Mouse (Mus musculus): Measurements from ENCODE around the gene Lingo3. TPM values are rescaled to one million over a fixed set of nuclear protein-coding genes. Genes with fewer than 3 reads are reported as not detected.
"Not testable (repeated sequence)": the region's sequence is repeated elsewhere in the genome, so short reads cannot be mapped to it uniquely, and the experiment has no call there.

The Lingo3 gene
- polyA plus RNA-seq, 1 experiment, result not detected

DNA sequence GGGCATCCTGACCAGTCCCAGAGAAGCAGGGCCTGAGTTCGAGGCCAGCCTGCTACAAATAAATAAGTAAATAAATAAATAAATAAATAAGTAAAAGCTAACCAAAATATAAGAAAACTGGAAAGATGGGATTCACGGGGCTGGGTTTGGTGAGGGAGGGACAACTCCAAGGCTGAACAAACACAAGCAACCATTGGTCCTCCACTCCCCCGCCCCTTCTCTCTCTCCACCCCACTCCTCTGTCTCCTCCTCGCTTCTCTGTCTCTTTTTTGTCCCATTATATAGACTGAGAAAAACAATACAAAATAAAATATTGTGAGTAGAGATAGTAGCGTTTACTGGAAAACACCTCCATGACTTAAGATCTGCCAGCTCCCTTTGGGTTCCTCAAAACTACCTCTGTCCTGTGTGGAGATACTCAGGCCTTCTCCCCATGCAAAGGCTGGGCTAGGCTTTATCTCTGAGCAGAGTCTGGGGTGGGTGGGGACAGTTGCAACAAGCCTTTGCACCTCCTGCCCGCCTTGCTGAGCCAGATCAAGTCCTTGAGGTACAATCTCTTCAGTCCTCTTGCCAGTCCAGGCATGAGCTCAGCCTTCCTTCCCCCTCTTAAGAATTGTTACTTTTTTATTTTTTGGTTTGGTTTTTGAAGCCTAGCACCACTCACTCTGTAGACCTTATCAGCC lies 25.1 kb downstream of the Lingo3 start:
- WGBS, result 63% methylated on average over 6 of the region's 6 CpGs
- no peaks in the 10 kb centered on the region for H3K4me1 ChIP-seq (ENCODE audit: control insufficient read depth, insufficient read depth, low read length)
- no peak overlapping the region for H3K27ac ChIP-seq (ENCODE audit: insufficient read depth, low read depth, low read length)
- no peak for TF ChIP-seq POLR2A (IDR thresholded peaks at IDR 0.05; ENCODE audit: insufficient read depth, low read depth, low read length)
- no peak for TF ChIP-seq CTCF (IDR thresholded peaks at IDR 0.05; ENCODE audit: insufficient read depth, low read depth, low read length)
- no peak overlapping the region for H3K4me3 ChIP-seq (ENCODE audit: insufficient read depth, low read depth, low read length)

GRCm38 (mm10) chr10:80817955-80818354 lies 25.9 kb downstream of the Lingo3 start:
- WGBS, result 83% methylated on average over 7 of the region's 7 CpGs
- not testable (repeated sequence) for H3K27ac ChIP-seq (ENCODE audit: insufficient read depth, low read depth, low read length); H3K4me1 ChIP-seq (ENCODE audit: control insufficient read depth, insufficient read depth, low read length); H3K4me3 ChIP-seq (ENCODE audit: insufficient read depth, low read depth, low read length)

DNA sequence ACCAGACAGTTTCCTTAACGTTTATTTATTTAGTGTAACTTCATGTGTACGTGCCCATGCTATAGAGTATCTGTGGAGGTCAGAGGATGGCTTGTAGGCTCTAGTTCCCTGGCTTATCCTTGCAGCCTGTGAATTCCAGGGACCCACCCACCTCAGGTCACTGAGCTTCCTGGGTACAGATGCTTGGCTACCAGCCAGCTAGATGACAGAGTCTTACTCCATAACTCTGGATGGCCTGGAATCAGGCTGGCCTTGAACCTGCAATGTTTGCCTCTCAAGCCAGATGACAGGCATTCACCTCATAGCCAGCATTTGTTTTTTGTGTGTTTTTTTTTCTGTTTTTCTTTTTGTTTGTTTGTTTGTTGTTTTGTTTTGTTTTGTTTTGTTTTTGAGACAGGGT lies 26.7 kb downstream of the Lingo3 start:
- Histone ChIP-seq H3K4me1 (ENCODE audit: control insufficient read depth, insufficient read depth, low read length) (no peaks in the 10 kb centered on the region), H3K27ac (ENCODE audit: insufficient read depth, low read depth, low read length) (no peak overlapping the region), H3K4me3 (ENCODE audit: insufficient read depth, low read depth, low read length) (no peak overlapping the region)
- WGBS, result 88% methylated on average over 2 of the region's 2 CpGs
- TF ChIP-seq POLR2A (IDR thresholded peaks at IDR 0.05; ENCODE audit: insufficient read depth, low read depth, low read length) (no peak), CTCF (IDR thresholded peaks at IDR 0.05; ENCODE audit: insufficient read depth, low read depth, low read length) (no peak)

DNA sequence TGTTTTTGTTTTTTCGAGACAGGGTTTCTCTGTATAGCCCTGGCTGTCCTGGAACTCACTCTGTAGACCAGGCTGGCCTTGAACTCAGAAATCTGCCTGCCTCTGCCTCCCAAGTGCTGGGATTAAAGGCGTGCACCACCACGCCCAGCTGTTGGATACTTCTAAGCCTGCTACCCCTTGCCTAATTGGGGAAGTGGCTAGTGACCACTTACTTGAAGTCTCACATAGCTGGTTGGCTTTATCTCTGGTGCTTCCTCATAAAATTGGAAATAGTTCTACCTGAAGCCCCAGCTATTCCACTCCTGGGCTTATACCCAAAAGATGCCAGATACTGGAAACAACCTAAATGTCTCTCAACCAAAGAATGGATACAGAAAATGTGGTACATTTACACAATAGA lies 27.5 kb downstream of the Lingo3 start:
- WGBS, result 73% methylated on average over 3 of the region's 3 CpGs
- H3K4me1 ChIP-seq (ENCODE audit: control insufficient read depth, insufficient read depth, low read length); H3K27ac ChIP-seq (ENCODE audit: insufficient read depth, low read depth, low read length); H3K4me3 ChIP-seq (ENCODE audit: insufficient read depth, low read depth, low read length): not testable (repeated sequence)

GRCm38 (mm10) chr10:80814800-80815199 lies 29.0 kb downstream of the Lingo3 start:
- Histone ChIP-seq H3K27ac (ENCODE audit: insufficient read depth, low read depth, low read length) (no peak overlapping the region), H3K4me1 (ENCODE audit: control insufficient read depth, insufficient read depth, low read length) (peaks cover 9% of the 10 kb centered on the region), H3K4me3 (ENCODE audit: insufficient read depth, low read depth, low read length) (no peak overlapping the region)
- TF ChIP-seq POLR2A (IDR thresholded peaks at IDR 0.05; ENCODE audit: insufficient read depth, low read depth, low read length), result no peak
- no peak for TF ChIP-seq CTCF (IDR thresholded peaks at IDR 0.05; ENCODE audit: insufficient read depth, low read depth, low read length)
- 53% methylated on average over 7 of the region's 7 CpGs for WGBS

GRCm38 (mm10) chr10:80813366-80813765 lies 30.5 kb downstream of the Lingo3 start, which contains the start of gene Jsrp1:
TSS of gene Jsrp1 (minus strand) at chr10:80813498.
- no peak for TF ChIP-seq CTCF (IDR thresholded peaks at IDR 0.05; ENCODE audit: insufficient read depth, low read depth, low read length)
- no peak for TF ChIP-seq POLR2A (IDR thresholded peaks at IDR 0.05; ENCODE audit: insufficient read depth, low read depth, low read length)
- WGBS, result 77% methylated on average over 4 of the region's 4 CpGs
- H3K4me3 ChIP-seq (ENCODE audit: insufficient read depth, low read depth, low read length), result no peak within 1 kb of the TSS
- H3K4me1 ChIP-seq (ENCODE audit: control insufficient read depth, insufficient read depth, low read length), result peaks cover 19% of the 10 kb centered on the region
- no peak within 1 kb of the TSS for H3K27ac ChIP-seq (ENCODE audit: insufficient read depth, low read depth, low read length)

- H3K4me1 ChIP-seq (ENCODE audit: control insufficient read depth, insufficient read depth, low read length), result peaks cover 27% of the 10 kb centered on the region
- H3K4me3 ChIP-seq (ENCODE audit: insufficient read depth, low read depth, low read length), result no peak overlapping the region
- TF ChIP-seq CTCF (IDR thresholded peaks at IDR 0.05; ENCODE audit: insufficient read depth, low read depth, low read length) (no peak), POLR2A (IDR thresholded peaks at IDR 0.05; ENCODE audit: insufficient read depth, low read depth, low read length) (no peak)
- no peak overlapping the region for H3K27ac ChIP-seq (ENCODE audit: insufficient read depth, low read depth, low read length)
- WGBS, result 71% methylated on average over 5 of the region's 5 CpGs
Observed at GRCm38 (mm10) chr10:80812391-80813041, 31.3 kb downstream of the Lingo3 start.

GRCm38 (mm10) chr10:80810084-80810483 lies 33.8 kb downstream of the Lingo3 start:
- TF ChIP-seq CTCF (IDR thresholded peaks at IDR 0.05; ENCODE audit: insufficient read depth, low read depth, low read length) (no peak), POLR2A (IDR thresholded peaks at IDR 0.05; ENCODE audit: insufficient read depth, low read depth, low read length) (no peak)
- Histone ChIP-seq H3K4me1 (ENCODE audit: control insufficient read depth, insufficient read depth, low read length) (peaks cover 45% of the 10 kb centered on the region), H3K4me3 (ENCODE audit: insufficient read depth, low read depth, low read length) (no peak overlapping the region), H3K27ac (ENCODE audit: insufficient read depth, low read depth, low read length) (no peak overlapping the region)
- WGBS, result 10% methylated on average over 20 of the region's 20 CpGs

GRCm38 (mm10) chr10:80808985-80809632 lies 34.7 kb downstream of the Lingo3 start:
- H3K4me1 ChIP-seq (ENCODE audit: control insufficient read depth, insufficient read depth, low read length), result peaks cover 45% of the 10 kb centered on the region
- no peak for TF ChIP-seq CTCF (IDR thresholded peaks at IDR 0.05; ENCODE audit: insufficient read depth, low read depth, low read length)
- no peak for TF ChIP-seq POLR2A (IDR thresholded peaks at IDR 0.05; ENCODE audit: insufficient read depth, low read depth, low read length)
- 8% methylated on average over 17 of the region's 18 CpGs for WGBS
- peak overlapping the region; percentile 8 for H3K4me3 ChIP-seq (ENCODE audit: insufficient read depth, low read depth, low read length)
- H3K27ac ChIP-seq (ENCODE audit: insufficient read depth, low read depth, low read length), result no peak overlapping the region

Measured in olfactory bulb, adult 2 months (tissue).